Mouse (Mus musculus) testis, adult 2 months (tissue): ENCODE results near the gene Il2rg. TPM values are rescaled to one million over a fixed set of nuclear protein-coding genes. Genes with fewer than 3 reads are reported as not detected.

ENCODE experiments used
- H3K27ac ChIP-seq: fragments of 200-500 bp; 2 replicates; pipeline ENCODE4 v1.5.1; 2012; ENCODE audit warnings: low read depth, low read length; ENCODE audit not compliant: control insufficient read depth, insufficient read depth
- H3K27me3 ChIP-seq: fragments of 200-500 bp; 2 replicates; pipeline ENCODE4 v1.6.1; 2012; ENCODE audit warnings: mild to moderate bottlenecking, low read length, moderate library complexity; ENCODE audit not compliant: control insufficient read depth, insufficient read depth
- H3K36me3 ChIP-seq: fragments of 200-500 bp; 2 replicates; pipeline ENCODE4 v1.6.1; 2012; ENCODE audit warnings: mild to moderate bottlenecking, low read length; ENCODE audit not compliant: control insufficient read depth, insufficient read depth
- H3K4me1 ChIP-seq: fragments of 200-500 bp; 2 replicates; pipeline ENCODE4 v1.6.1; 2012; ENCODE audit warnings: low read length; ENCODE audit not compliant: control insufficient read depth, insufficient read depth
- H3K4me3 ChIP-seq: fragments of 200-500 bp; 2 replicates; pipeline ENCODE4 v1.5.1; 2012; ENCODE audit warnings: low read depth, mild to moderate bottlenecking, low read length, moderate library complexity, mixed read lengths; ENCODE audit not compliant: control insufficient read depth
- CTCF ChIP-seq: fragments of 200-500 bp; IDR thresholded peaks from 2 replicates; pipeline ENCODE4 v1.5.1; 2012; ENCODE audit warnings: low read depth, mild to moderate bottlenecking, inconsistent platforms, low read length, moderate library complexity; ENCODE audit not compliant: control insufficient read depth, insufficient read depth, insufficient replicate concordance
- POLR2A ChIP-seq: fragments of 200-500 bp; IDR thresholded peaks from 2 replicates; pipeline ENCODE4 v1.6.1; 2012; ENCODE audit warnings: low read depth, mild to moderate bottlenecking, inconsistent platforms, low read length, moderate library complexity; ENCODE audit not compliant: control insufficient read depth
- polyA plus RNA-seq: library from polyadenylated mRNA; depleted of rRNA; stranded (reverse); fragments of >200 nt; gene quantifications from 2 replicates; pipeline ENCODE4 v1.2.3, GENCODE M21; 2012; rRNA removed

The Il2rg gene
- polyA plus RNA-seq = 0.44 and 0.69 TPM in 2 replicates

GRCm38 (mm10) chrX:101268025-101268754 is at the start of gene Il2rg:
TSS of gene Il2rg (minus strand) at chrX:101268255.
- H3K4me1 ChIP-seq = no peaks in the 10 kb centered on the region
- no peaks in the 10 kb centered on the region for H3K27me3 ChIP-seq
- TF ChIP-seq POLR2A (no peak), CTCF (no peak)
- H3K36me3 ChIP-seq = no peaks in the 10 kb centered on the region
- H3K4me3 ChIP-seq = no peak within 1 kb of the TSS
- H3K27ac ChIP-seq = no peak within 1 kb of the TSS

- Histone ChIP-seq H3K4me3 (no peak overlapping the region), H3K36me3 (no peaks in the 10 kb centered on the region), H3K27me3 (no peaks in the 10 kb centered on the region), H3K4me1 (no peaks in the 10 kb centered on the region), H3K27ac (no peak overlapping the region)
- TF ChIP-seq CTCF (no peak), POLR2A (no peak)
These were observed 45.7 kb upstream of the Il2rg start for GRCm38 (mm10) chrX:101313625-101314359.

GRCm38 (mm10) chrX:101309299-101309698 is 41.2 kb upstream of the Il2rg start:
- no peak for TF ChIP-seq POLR2A
- no peak for TF ChIP-seq CTCF
- H3K36me3 ChIP-seq = no peaks in the 10 kb centered on the region
- no peak overlapping the region for H3K27ac ChIP-seq
- no peaks in the 10 kb centered on the region for H3K27me3 ChIP-seq
- no peak overlapping the region for H3K4me3 ChIP-seq
- no peaks in the 10 kb centered on the region for H3K4me1 ChIP-seq

GRCm38 (mm10) chrX:101304646-101305045 is 36.6 kb upstream of the Il2rg start:
- no peak overlapping the region for H3K4me3 ChIP-seq

GRCm38 (mm10) chrX:101301654-101302053 is 33.6 kb upstream of the Il2rg start:
- no peaks in the 10 kb centered on the region for H3K36me3 ChIP-seq
- H3K4me1 ChIP-seq = peaks cover 10% of the 10 kb centered on the region
- H3K27ac ChIP-seq = no peak overlapping the region
- H3K27me3 ChIP-seq = no peaks in the 10 kb centered on the region
- TF ChIP-seq POLR2A = no peak
- TF ChIP-seq CTCF = no peak
- no peak overlapping the region for H3K4me3 ChIP-seq

More at GRCm38 (mm10) chrX:101304646-101305045, 36.6 kb upstream of the Il2rg start:
- no peak for TF ChIP-seq CTCF
- TF ChIP-seq POLR2A = no peak
- Histone ChIP-seq H3K27ac (no peak overlapping the region), H3K36me3 (no peaks in the 10 kb centered on the region), H3K4me1 (peaks cover 8% of the 10 kb centered on the region), H3K27me3 (no peaks in the 10 kb centered on the region)

GRCm38 (mm10) chrX:101300427-101301030 is 32.5 kb upstream of the Il2rg start:
- Histone ChIP-seq H3K27me3 (no peaks in the 10 kb centered on the region), H3K4me1 (peaks cover 10% of the 10 kb centered on the region), H3K4me3 (no peak overlapping the region), H3K36me3 (no peaks in the 10 kb centered on the region), H3K27ac (no peak overlapping the region)
- no peak for TF ChIP-seq POLR2A
- no peak for TF ChIP-seq CTCF

- Histone ChIP-seq H3K4me1 (peaks cover 10% of the 10 kb centered on the region), H3K36me3 (no peaks in the 10 kb centered on the region), H3K27ac (no peak overlapping the region), H3K4me3 (no peak overlapping the region), H3K27me3 (no peaks in the 10 kb centered on the region)
- TF ChIP-seq CTCF = no peak
- TF ChIP-seq POLR2A = no peak
These were observed 31.7 kb upstream of the Il2rg start for GRCm38 (mm10) chrX:101299473-101300426.
